Mouse (Mus musculus): ENCODE measurements at regions not wholly inside any gene's neighbourhood (a gene's known extent, or its start where the extent isn't known, plus 50 kb on each side); places are given as distances from the start of the nearest gene placed in this dataset.

DNA sequence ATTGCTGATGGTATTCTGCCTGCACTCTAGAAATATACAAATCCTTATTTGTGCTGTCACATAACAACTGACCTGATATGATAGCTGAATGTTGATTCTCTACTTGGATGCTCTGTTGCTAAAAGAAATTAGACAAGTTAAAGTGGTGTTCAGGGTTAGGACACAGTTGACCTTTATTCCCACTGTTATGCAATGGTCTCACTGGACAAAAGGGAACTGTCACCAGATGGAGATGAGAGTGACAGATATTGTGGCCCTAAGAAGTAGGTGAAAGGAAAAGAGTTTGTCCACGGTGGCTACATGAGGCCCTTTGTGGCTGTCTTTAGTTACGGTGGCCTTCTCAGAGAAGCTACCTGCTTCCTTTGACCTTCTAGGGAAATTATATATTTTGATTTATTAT lies 247.9 kb upstream of the Prdm1 start:
- H3K4me2 ChIP-seq (ENCODE audit: low read length): no peak overlapping the region
- no peak overlapping the region for H3K4me3 ChIP-seq (replicated peaks; ENCODE audit: low read depth, low read length)
- no peaks in the 10 kb centered on the region for H3K27me3 ChIP-seq (ENCODE audit: control insufficient read depth, insufficient read depth, low read length)
- ATAC-seq (ENCODE audit: low FRiP score, low TSS enrichment) (no peak), DNase-seq (no peak)
- no peak overlapping the region for H3K9ac ChIP-seq (replicated peaks; ENCODE audit: low read length)
- H3K4me1 ChIP-seq (ENCODE audit: control insufficient read depth, insufficient read depth, low read length): no peaks in the 10 kb centered on the region
- WGBS: 37% methylated on average over 2 of the region's 2 CpGs
- H3K27ac ChIP-seq (replicated peaks; ENCODE audit: low read depth, low read length): no peak overlapping the region
- no peaks in the 10 kb centered on the region for H3K9me3 ChIP-seq (ENCODE audit: control insufficient read depth, low read length)
- H3K36me3 ChIP-seq (ENCODE audit: control insufficient read depth, insufficient read depth, low read length): no peaks in the 10 kb centered on the region

DNA sequence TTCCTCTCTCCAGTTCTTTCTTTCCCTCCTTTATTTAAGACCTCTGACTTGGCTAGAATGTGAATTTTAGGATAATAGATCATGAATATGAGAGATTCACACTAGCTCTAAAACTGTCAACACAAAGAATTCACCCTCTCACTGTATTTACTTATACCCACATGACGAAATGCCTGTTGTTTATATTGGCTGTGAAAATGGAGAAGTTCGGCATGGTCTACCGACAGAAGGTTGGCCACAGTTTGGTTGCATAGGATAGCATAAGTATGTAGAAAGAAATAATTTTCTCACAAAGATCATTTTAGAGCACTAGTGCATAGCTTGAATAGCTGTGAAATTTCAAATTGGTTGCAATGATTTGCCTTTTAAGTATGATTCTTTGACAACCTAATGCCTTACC lies 237.2 kb upstream of the Prdm1 start:
- no peak for DNase-seq
- 91% methylated on average over 3 of the region's 3 CpGs for WGBS
- no peak overlapping the region for H3K9ac ChIP-seq (replicated peaks; ENCODE audit: low read length)
- no peak overlapping the region for H3K4me3 ChIP-seq (replicated peaks; ENCODE audit: low read depth, low read length)
- no peaks in the 10 kb centered on the region for H3K27me3 ChIP-seq (ENCODE audit: control insufficient read depth, insufficient read depth, low read length)
- no peaks in the 10 kb centered on the region for H3K4me1 ChIP-seq (ENCODE audit: control insufficient read depth, insufficient read depth, low read length)
- H3K9me3 ChIP-seq (ENCODE audit: control insufficient read depth, low read length): no peaks in the 10 kb centered on the region
- no peak overlapping the region for H3K27ac ChIP-seq (replicated peaks; ENCODE audit: low read depth, low read length)
- no peak overlapping the region for H3K4me2 ChIP-seq (ENCODE audit: low read length)
- no peaks in the 10 kb centered on the region for H3K36me3 ChIP-seq (ENCODE audit: control insufficient read depth, insufficient read depth, low read length)
- ATAC-seq (ENCODE audit: low FRiP score, low TSS enrichment): no peak

DNA sequence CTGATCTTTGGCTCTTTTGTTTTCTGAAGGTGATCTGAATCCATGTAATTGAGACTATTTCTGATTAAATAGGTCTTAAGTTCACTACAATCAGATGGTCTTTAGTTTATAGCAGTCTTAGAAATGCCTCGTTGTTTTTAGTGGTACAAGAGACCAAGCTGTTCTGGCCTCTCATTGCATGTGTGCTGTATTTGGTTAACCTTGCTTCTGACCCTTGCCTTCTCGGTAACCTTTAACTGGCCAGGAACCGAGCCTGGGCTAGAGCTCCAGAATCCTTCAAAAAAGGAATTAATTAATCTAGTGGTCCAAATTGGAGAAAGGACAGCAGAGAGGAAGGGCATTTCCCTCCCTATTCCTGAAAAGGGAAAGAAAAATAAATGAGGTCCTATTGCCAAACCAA lies 234.8 kb upstream of the Prdm1 start:
- ATAC-seq (ENCODE audit: low FRiP score, low TSS enrichment) (no peak), DNase-seq (no peak)
- Histone ChIP-seq H3K4me1 (ENCODE audit: control insufficient read depth, insufficient read depth, low read length) (no peaks in the 10 kb centered on the region), H3K4me3 (replicated peaks; ENCODE audit: low read depth, low read length) (no peak overlapping the region), H3K36me3 (ENCODE audit: control insufficient read depth, insufficient read depth, low read length) (no peaks in the 10 kb centered on the region), H3K9ac (replicated peaks; ENCODE audit: low read length) (no peak overlapping the region), H3K27ac (replicated peaks; ENCODE audit: low read depth, low read length) (no peak overlapping the region), H3K4me2 (ENCODE audit: low read length) (no peak overlapping the region), H3K9me3 (ENCODE audit: control insufficient read depth, low read length) (no peaks in the 10 kb centered on the region), H3K27me3 (ENCODE audit: control insufficient read depth, insufficient read depth, low read length) (no peaks in the 10 kb centered on the region; the same call in 1 of the 2 replicates)
- WGBS: 61% methylated on average over 3 of the region's 3 CpGs

DNA sequence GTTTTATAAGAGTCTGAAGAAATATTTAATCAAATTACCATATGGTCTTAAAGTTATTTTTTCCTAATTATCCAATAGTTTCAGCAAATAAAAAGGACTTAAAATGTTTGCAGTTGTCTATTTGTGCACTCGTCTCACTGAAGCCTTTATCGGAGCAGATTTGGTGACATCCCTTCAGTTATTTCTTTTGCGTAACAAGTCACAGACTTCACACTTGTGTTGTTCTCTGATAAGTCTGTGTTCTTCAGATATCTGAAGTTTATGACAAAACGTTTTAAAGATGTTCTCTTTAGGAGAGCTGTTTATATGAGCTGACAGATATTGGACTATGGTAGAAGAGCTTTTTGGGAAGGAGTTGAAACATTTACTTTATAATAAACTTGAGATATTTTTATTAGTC lies 233.8 kb upstream of the Prdm1 start:
- Histone ChIP-seq H3K4me2 (ENCODE audit: low read length) (no peak overlapping the region), H3K9ac (replicated peaks; ENCODE audit: low read length) (no peak overlapping the region), H3K9me3 (ENCODE audit: control insufficient read depth, low read length) (no peaks in the 10 kb centered on the region), H3K36me3 (ENCODE audit: control insufficient read depth, insufficient read depth, low read length) (no peaks in the 10 kb centered on the region), H3K27me3 (ENCODE audit: control insufficient read depth, insufficient read depth, low read length) (no peaks in the 10 kb centered on the region; the same call in 1 of the 2 replicates), H3K4me1 (ENCODE audit: control insufficient read depth, insufficient read depth, low read length) (no peaks in the 10 kb centered on the region), H3K4me3 (replicated peaks; ENCODE audit: low read depth, low read length) (no peak overlapping the region), H3K27ac (replicated peaks; ENCODE audit: low read depth, low read length) (no peak overlapping the region)
- no peak for ATAC-seq (ENCODE audit: low FRiP score, low TSS enrichment)
- 78% methylated on average over 4 of the region's 4 CpGs for WGBS
- no peak for DNase-seq

DNA sequence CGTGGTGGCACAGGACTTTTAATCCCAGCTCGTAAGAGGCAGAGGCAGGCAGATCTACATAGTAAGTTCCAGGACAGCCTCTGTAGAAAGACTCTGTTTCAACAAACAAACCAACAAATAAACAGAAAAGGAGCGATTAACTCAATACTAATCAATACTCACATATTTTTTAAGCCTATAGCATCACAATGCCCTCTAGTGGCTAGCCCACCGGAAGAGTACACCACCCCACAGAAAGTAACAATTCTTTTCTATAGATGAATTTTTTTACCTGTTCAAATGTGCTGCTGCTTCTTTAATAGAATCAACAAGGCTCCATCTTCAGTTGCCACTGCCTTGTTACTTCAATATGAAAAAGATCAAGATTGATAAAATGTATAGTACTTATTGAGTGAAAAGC lies 233.0 kb upstream of the Prdm1 start:
- no peaks in the 10 kb centered on the region for H3K4me1 ChIP-seq (ENCODE audit: control insufficient read depth, insufficient read depth, low read length)
- no peak overlapping the region for H3K4me2 ChIP-seq (ENCODE audit: low read length)
- H3K27ac ChIP-seq (replicated peaks; ENCODE audit: low read depth, low read length): no peak overlapping the region
- H3K27me3 ChIP-seq (ENCODE audit: control insufficient read depth, insufficient read depth, low read length): no peaks in the 10 kb centered on the region; the same call in 1 of the 2 replicates
- WGBS: 86% methylated on average over 4 of the region's 4 CpGs
- no peaks in the 10 kb centered on the region for H3K9me3 ChIP-seq (ENCODE audit: control insufficient read depth, low read length)
- DNase-seq (no peak), ATAC-seq (ENCODE audit: low FRiP score, low TSS enrichment) (no peak)
- no peaks in the 10 kb centered on the region for H3K36me3 ChIP-seq (ENCODE audit: control insufficient read depth, insufficient read depth, low read length)
- H3K9ac ChIP-seq (replicated peaks; ENCODE audit: low read length): no peak overlapping the region
- no peak overlapping the region for H3K4me3 ChIP-seq (replicated peaks; ENCODE audit: low read depth, low read length)

DNA sequence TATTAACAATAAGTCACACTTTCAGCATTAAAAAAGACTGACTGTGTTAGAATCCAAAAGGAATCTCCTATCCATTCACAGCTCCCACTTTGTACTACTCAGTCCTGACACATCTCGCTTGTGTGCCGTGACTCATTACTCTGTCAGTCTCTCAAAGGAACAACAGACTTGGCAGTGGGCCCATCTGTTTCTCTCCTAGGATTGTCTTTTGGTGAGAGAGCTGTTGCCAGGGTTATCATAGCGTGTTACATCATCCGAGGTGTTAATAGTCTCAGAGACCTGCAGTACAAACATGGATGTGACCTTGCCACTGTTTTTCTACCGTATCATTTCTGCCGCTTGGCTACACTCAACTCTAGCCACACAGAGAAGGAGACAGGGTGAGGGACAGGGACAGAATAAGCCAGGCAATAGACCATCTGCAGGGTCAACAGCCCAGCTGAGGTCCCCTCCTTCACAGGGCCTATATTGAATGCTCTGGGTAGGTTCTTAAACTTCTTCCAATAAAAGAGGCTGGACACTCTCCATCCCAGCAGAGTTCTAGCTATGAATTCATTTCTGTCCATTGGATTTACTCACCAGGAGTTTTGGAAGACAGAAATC lies 227.2 kb upstream of the Prdm1 start:
- no peak overlapping the region for H3K4me3 ChIP-seq (replicated peaks; ENCODE audit: low read depth, low read length)
- 29% methylated on average over 6 of the region's 6 CpGs for WGBS
- no peak overlapping the region for H3K27ac ChIP-seq (replicated peaks; ENCODE audit: low read depth, low read length)
- no peaks in the 10 kb centered on the region for H3K9me3 ChIP-seq (ENCODE audit: control insufficient read depth, low read length)
- no peaks in the 10 kb centered on the region; the same call in 1 of the 2 replicates for H3K27me3 ChIP-seq (ENCODE audit: control insufficient read depth, insufficient read depth, low read length)
- H3K36me3 ChIP-seq (ENCODE audit: control insufficient read depth, insufficient read depth, low read length): no peaks in the 10 kb centered on the region
- 0 out of 2 replicates have a peak, but pooled peaks cover 4% of the 10 kb centered on the region for H3K4me1 ChIP-seq (ENCODE audit: control insufficient read depth, insufficient read depth, low read length)
- no peak overlapping the region for H3K4me2 ChIP-seq (ENCODE audit: low read length)
- no peak overlapping the region for H3K9ac ChIP-seq (replicated peaks; ENCODE audit: low read length)
- DNase-seq (peak; percentile 71), ATAC-seq (ENCODE audit: low FRiP score, low TSS enrichment) (peak; percentile 41; the same call in 1 of the 2 replicates)

DNA sequence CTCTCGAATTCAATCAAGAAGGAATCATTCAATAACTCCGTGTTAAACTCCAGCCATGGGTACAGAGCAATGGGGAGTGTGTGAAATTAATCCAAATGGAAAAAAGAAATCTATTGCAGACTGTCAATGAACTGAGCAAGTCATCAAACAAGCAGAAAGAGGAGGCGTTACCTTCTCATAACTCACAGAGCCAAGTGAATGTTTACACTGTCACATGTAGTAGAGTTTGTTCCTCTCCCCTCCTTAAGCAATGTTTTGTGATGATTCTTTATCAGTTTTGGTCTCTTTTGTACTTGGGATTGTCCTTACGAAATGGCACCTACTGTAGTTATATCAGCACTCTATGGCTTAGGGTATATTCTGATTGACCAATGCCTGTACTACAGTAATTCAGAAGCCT lies 226.6 kb upstream of the Prdm1 start:
- 48% methylated on average over 4 of the region's 4 CpGs for WGBS

DNA sequence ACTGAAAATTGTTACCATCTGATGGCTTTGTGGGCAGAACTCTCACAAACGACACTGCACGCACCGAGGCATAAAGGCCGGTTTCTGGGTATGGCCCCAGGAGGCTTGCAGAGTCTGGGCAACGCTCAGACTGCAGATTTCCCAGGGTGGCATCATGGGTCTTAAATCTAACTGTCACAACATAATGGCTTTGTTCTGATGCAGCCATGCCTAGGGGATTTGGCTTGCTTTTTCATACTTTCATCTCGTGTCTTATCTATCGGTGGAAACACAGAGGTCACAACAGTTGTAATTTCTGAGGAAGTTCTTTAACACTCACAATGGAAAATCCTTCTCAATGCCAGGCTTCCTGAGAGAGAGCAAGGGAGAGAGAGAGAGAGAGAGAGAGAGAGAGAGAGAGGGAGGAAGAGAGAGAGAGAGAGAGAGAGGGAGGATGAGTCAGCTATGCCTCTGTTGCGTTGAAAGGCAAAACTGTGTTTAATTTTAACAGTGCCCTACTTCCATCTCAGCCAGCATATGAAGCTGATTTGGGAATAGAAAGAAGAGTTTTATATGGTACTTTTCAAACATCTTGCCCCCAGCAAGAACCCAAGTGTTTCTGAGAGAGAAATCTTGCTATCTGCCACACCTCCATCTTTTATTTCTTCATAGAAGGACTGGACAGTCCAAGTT lies 224.6 kb upstream of the Prdm1 start:
- 39% methylated on average over 8 of the region's 8 CpGs for WGBS
- H3K4me2 ChIP-seq (ENCODE audit: low read length): no peak overlapping the region
- no peaks in the 10 kb centered on the region for H3K9me3 ChIP-seq (ENCODE audit: control insufficient read depth, low read length)
- 0 out of 2 replicates have a peak, but pooled peaks cover 4% of the 10 kb centered on the region for H3K4me1 ChIP-seq (ENCODE audit: control insufficient read depth, insufficient read depth, low read length)
- ATAC-seq (ENCODE audit: low FRiP score, low TSS enrichment) (no peak), DNase-seq (peak; percentile 26)
- H3K36me3 ChIP-seq (ENCODE audit: control insufficient read depth, insufficient read depth, low read length): no peaks in the 10 kb centered on the region
- H3K9ac ChIP-seq (replicated peaks; ENCODE audit: low read length): no peak overlapping the region
- no peak overlapping the region for H3K4me3 ChIP-seq (replicated peaks; ENCODE audit: low read depth, low read length)
- no peak overlapping the region for H3K27ac ChIP-seq (replicated peaks; ENCODE audit: low read depth, low read length)
- no peaks in the 10 kb centered on the region for H3K27me3 ChIP-seq (ENCODE audit: control insufficient read depth, insufficient read depth, low read length)

More for the DNA sequence above, 226.6 kb upstream of the Prdm1 start:
- Histone ChIP-seq H3K4me3 (replicated peaks; ENCODE audit: low read depth, low read length) (no peak overlapping the region), H3K27ac (replicated peaks; ENCODE audit: low read depth, low read length) (no peak overlapping the region), H3K27me3 (ENCODE audit: control insufficient read depth, insufficient read depth, low read length) (no peaks in the 10 kb centered on the region; the same call in 1 of the 2 replicates), H3K9ac (replicated peaks; ENCODE audit: low read length) (no peak overlapping the region), H3K4me2 (ENCODE audit: low read length) (no peak overlapping the region), H3K36me3 (ENCODE audit: control insufficient read depth, insufficient read depth, low read length) (no peaks in the 10 kb centered on the region), H3K9me3 (ENCODE audit: control insufficient read depth, low read length) (no peaks in the 10 kb centered on the region), H3K4me1 (ENCODE audit: control insufficient read depth, insufficient read depth, low read length) (0 out of 2 replicates have a peak, but pooled peaks cover 4% of the 10 kb centered on the region)
- ATAC-seq (ENCODE audit: low FRiP score, low TSS enrichment) (no peak; the same call in 1 of the 2 replicates), DNase-seq (no peak)

DNA sequence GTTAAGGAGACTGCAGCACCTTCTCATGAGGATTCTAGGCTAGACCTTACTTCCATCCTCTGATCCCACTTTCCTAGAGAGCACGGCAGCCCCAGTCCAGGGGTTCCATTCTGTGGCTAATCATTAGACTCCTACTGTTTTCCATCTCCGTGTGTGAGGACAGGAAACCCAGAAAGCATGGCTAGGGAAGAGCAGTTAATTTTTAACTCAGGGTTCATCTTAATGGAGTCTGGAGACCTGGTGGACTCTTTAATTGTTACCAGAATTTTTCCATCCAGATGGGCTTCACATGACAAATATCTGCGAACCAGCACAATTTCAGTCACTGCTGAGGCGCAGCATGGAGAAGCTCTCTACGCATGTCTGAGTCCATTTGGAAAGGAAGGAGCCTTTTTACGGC lies 222.8 kb upstream of the Prdm1 start:
- no peak for DNase-seq
- no peaks in the 10 kb centered on the region for H3K27me3 ChIP-seq (ENCODE audit: control insufficient read depth, insufficient read depth, low read length)
- no peak overlapping the region for H3K4me2 ChIP-seq (ENCODE audit: low read length)
- H3K36me3 ChIP-seq (ENCODE audit: control insufficient read depth, insufficient read depth, low read length): no peaks in the 10 kb centered on the region
- 0 out of 2 replicates have a peak, but pooled peaks cover 4% of the 10 kb centered on the region for H3K4me1 ChIP-seq (ENCODE audit: control insufficient read depth, insufficient read depth, low read length)
- 94% methylated on average over 6 of the region's 6 CpGs for WGBS
- no peak overlapping the region for H3K27ac ChIP-seq (replicated peaks; ENCODE audit: low read depth, low read length)
- H3K4me3 ChIP-seq (replicated peaks; ENCODE audit: low read depth, low read length): no peak overlapping the region
- H3K9me3 ChIP-seq (ENCODE audit: control insufficient read depth, low read length): no peaks in the 10 kb centered on the region
- no peak for ATAC-seq (ENCODE audit: low FRiP score, low TSS enrichment)
- no peak overlapping the region for H3K9ac ChIP-seq (replicated peaks; ENCODE audit: low read length)
